Mouse (Mus musculus): ENCODE data around the gene Fbln2. TPM values are rescaled to one million over a fixed set of nuclear protein-coding genes. Genes with fewer than 3 reads are reported as not detected.

The Fbln2 gene
- total RNA-seq, 4 experiments from 2014 or later = 8.8 to 24.6 (median 14.7) TPM

GRCm38 (mm10) chr6:91231000-91231399 is 18.7 kb downstream of the Fbln2 start:
- no peak for DNase-seq

- no peak for DNase-seq
Measured at GRCm38 (mm10) chr6:91231523-91231922, 19.3 kb downstream of the Fbln2 start.

GRCm38 (mm10) chr6:91233011-91233410 is 20.8 kb downstream of the Fbln2 start:
- DNase-seq = no peak

GRCm38 (mm10) chr6:91233424-91234015 is 21.3 kb downstream of the Fbln2 start:
- DNase-seq = no peak

GRCm38 (mm10) chr6:91236006-91236405 is 23.8 kb downstream of the Fbln2 start:
- no peak for DNase-seq

- no peak for DNase-seq
Measured at GRCm38 (mm10) chr6:91236429-91236828, 24.2 kb downstream of the Fbln2 start.

GRCm38 (mm10) chr6:91237273-91237672 is 25.0 kb downstream of the Fbln2 start:
- DNase-seq = no peak

GRCm38 (mm10) chr6:91240537-91240936 is 28.3 kb downstream of the Fbln2 start:
- no peak for DNase-seq

- no peak for DNase-seq
Measured at GRCm38 (mm10) chr6:91240964-91241363, 28.7 kb downstream of the Fbln2 start.

- no peak for DNase-seq
Measured at GRCm38 (mm10) chr6:91243395-91243794, 31.1 kb downstream of the Fbln2 start.

- no peak for DNase-seq
Measured at GRCm38 (mm10) chr6:91244331-91244730, 32.1 kb downstream of the Fbln2 start.

GRCm38 (mm10) chr6:91245331-91245730 is 33.1 kb downstream of the Fbln2 start:
- no peak for DNase-seq

GRCm38 (mm10) chr6:91247343-91247742 is 35.1 kb downstream of the Fbln2 start:
- no peak for DNase-seq

GRCm38 (mm10) chr6:91248627-91249026 is 36.4 kb downstream of the Fbln2 start:
- DNase-seq = peak; percentile 14

GRCm38 (mm10) chr6:91249797-91250196 is 37.5 kb downstream of the Fbln2 start:
- DNase-seq = no peak

GRCm38 (mm10) chr6:91259440-91260120 is 47.3 kb downstream of the Fbln2 start:
- peak; percentile 70 for DNase-seq

- DNase-seq = no peak
Measured at GRCm38 (mm10) chr6:91260347-91260986, 48.2 kb downstream of the Fbln2 start.

- DNase-seq = no peak
Measured at GRCm38 (mm10) chr6:91260987-91261367, 48.7 kb downstream of the Fbln2 start.

GRCm38 (mm10) chr6:91265616-91266015 is 53.4 kb downstream of the Fbln2 start:
- DNase-seq = no peak

GRCm38 (mm10) chr6:91266647-91267046 is 54.4 kb downstream of the Fbln2 start:
- no peak for DNase-seq

- no peak for DNase-seq
Measured at GRCm38 (mm10) chr6:91268318-91268717, 56.1 kb downstream of the Fbln2 start.

GRCm38 (mm10) chr6:91277549-91277948 is 65.3 kb downstream of the Fbln2 start:
- no peak for DNase-seq

GRCm38 (mm10) chr6:91278302-91278701 is 66.0 kb downstream of the Fbln2 start:
- DNase-seq = no peak

GRCm38 (mm10) chr6:91279477-91279876 is 67.2 kb downstream of the Fbln2 start:
- DNase-seq = no peak

All from adrenal gland, adult 8-10 months (tissue).